Mouse (Mus musculus) liver, postnatal 0 days (tissue): ENCODE measurements around the gene Rgl1.

ENCODE experiments used
- CTCF ChIP-seq: sonication (generic); IDR thresholded peaks from 2 replicates; pipeline ENCODE4 v1.5.1; 2016; ENCODE audit warnings: antibody characterized with exemption, low read depth
- EP300 ChIP-seq: IDR thresholded peaks from 2 replicates; pipeline ENCODE4 v1.6.1; 2016; ENCODE audit warnings: antibody characterized with exemption, low read depth, mild to moderate bottlenecking

GRCm38 (mm10) chr1:152793495-152794130 is 27.5 kb upstream of the Rgl1 start:
- TF ChIP-seq CTCF: no peak
- TF ChIP-seq EP300: no peak
